Mouse (Mus musculus) forebrain, postnatal 0 days (tissue): ENCODE measurements around the gene BC067074. TPM values are rescaled to one million over a fixed set of nuclear protein-coding genes. Genes with fewer than 3 reads are reported as not detected.

Experiments used
- ATAC-seq: fragments of 200-750 bp; cut with Nextera tagmentation; 2 replicates; pipeline ENCODE4 v1.8.0; 2017; ENCODE audit warnings: mild to moderate bottlenecking, moderate library complexity
- DNase-seq: peaks from one replicate; pipeline ENCODE4 v3.0.0-alpha.2; 2015
- H3K27ac ChIP-seq: fragments of 300-500 bp; sonication (generic); 2 replicates; pipeline ENCODE4 v1.5.1; 2014; ENCODE audit warnings: low read depth, mild to moderate bottlenecking, antibody characterized with exemption, low read length, moderate library complexity, mixed read lengths
- H3K27me3 ChIP-seq: fragments of 300-500 bp; sonication (generic); 2 replicates; pipeline ENCODE4 v1.6.1; 2014; ENCODE audit warnings: mild to moderate bottlenecking, low read length, mixed read lengths; ENCODE audit not compliant: insufficient read depth
- H3K36me3 ChIP-seq: fragments of 300-500 bp; sonication (generic); 2 replicates; pipeline ENCODE4 v1.6.1; 2014; ENCODE audit warnings: mild to moderate bottlenecking, moderate library complexity; ENCODE audit not compliant: insufficient read depth
- H3K4me1 ChIP-seq: fragments of 300-500 bp; sonication (generic); 2 replicates; pipeline ENCODE4 v1.6.1; 2014; ENCODE audit warnings: antibody characterized with exemption; ENCODE audit not compliant: insufficient read depth
- H3K4me2 ChIP-seq: fragments of 300-500 bp; sonication (generic); 2 replicates; pipeline ENCODE4 v1.6.1; 2014; ENCODE audit warnings: low read depth, mild to moderate bottlenecking, moderate library complexity
- H3K4me3 ChIP-seq: fragments of 300-500 bp; sonication (generic); 2 replicates; pipeline ENCODE4 v1.5.1; 2014; ENCODE audit warnings: low read depth, low read length, mixed read lengths
- H3K9ac ChIP-seq: fragments of 300-500 bp; sonication (generic); 2 replicates; pipeline ENCODE4 v1.6.1; 2014; ENCODE audit warnings: mild to moderate bottlenecking
- H3K9me3 ChIP-seq: fragments of 300-500 bp; sonication (generic); 2 replicates; pipeline ENCODE4 v1.6.1; 2016; ENCODE audit warnings: low read length
- CTCF ChIP-seq: sonication (generic); IDR thresholded peaks from 2 replicates; pipeline ENCODE4 v1.5.1; 2016; ENCODE audit warnings: antibody characterized with exemption, control low read depth, low read depth
- WGBS: fragments of 180-500 bp; shearing (Covaris S2); extraction: QIAGEN DNeasy Blood & Tissue Kit; methylation state at CpG from one replicate; pipeline ENCODE4 v1.1.7; 2014; 5-methylcytosine and 5-hydroxymethylcytosine counted together
- polyA plus RNA-seq: library from polyadenylated mRNA; unstranded; fragments of >200 nt; fragmentation: Nextera tagmentation; extraction: Ambion mirVana; gene quantifications from 2 replicates; pipeline ENCODE4 v1.2.1, GENCODE M21; 2015
- total RNA-seq: library from RNA; depleted of rRNA; stranded (reverse); fragments of >200 nt; gene quantifications from 2 replicates; pipeline ENCODE4 v1.2.3, GENCODE M21; 2014

Gene BC067074
- total and polyA plus RNA-seq, 2 experiments from 2014 or later: 0.56 to 1.5 TPM

GRCm38 (mm10) chr13:113288210-113289197, 4.5 kb upstream of the BC067074 start:
- H3K9me3 ChIP-seq: no peaks in the 10 kb centered on the region
- H3K4me1 ChIP-seq: no peaks in the 10 kb centered on the region
- no peak overlapping the region for H3K27ac ChIP-seq
- ATAC-seq: no peak
- no peak overlapping the region for H3K9ac ChIP-seq
- no peaks in the 10 kb centered on the region for H3K36me3 ChIP-seq
- 84% methylated on average over 7 of the region's 7 CpGs for WGBS
- no peak overlapping the region for H3K4me2 ChIP-seq
- DNase-seq: no peak
- H3K27me3 ChIP-seq: peaks cover 7% of the 10 kb centered on the region
- H3K4me3 ChIP-seq: no peak overlapping the region
- TF ChIP-seq CTCF: no peak

- no peak overlapping the region for H3K4me3 ChIP-seq
- no peak overlapping the region for H3K4me2 ChIP-seq
- H3K9ac ChIP-seq: no peak overlapping the region
- no peak overlapping the region for H3K27ac ChIP-seq
- DNase-seq (no peak), ATAC-seq (no peak)
- H3K9me3 ChIP-seq: no peaks in the 10 kb centered on the region
- TF ChIP-seq CTCF: no peak
- 36% methylated on average over 4 of the region's 4 CpGs for WGBS
- H3K4me1 ChIP-seq: no peaks in the 10 kb centered on the region
- H3K36me3 ChIP-seq: no peaks in the 10 kb centered on the region
- H3K27me3 ChIP-seq: peaks cover 10% of the 10 kb centered on the region
Observed at GRCm38 (mm10) chr13:113289760-113290159, 3.2 kb upstream of the BC067074 start.

GRCm38 (mm10) chr13:113292001-113292400, 958 bp upstream of the BC067074 start:
- no peak overlapping the region for H3K4me2 ChIP-seq
- no peak overlapping the region for H3K4me3 ChIP-seq
- no peak overlapping the region for H3K27ac ChIP-seq
- H3K9ac ChIP-seq: no peak overlapping the region
- H3K27me3 ChIP-seq: peaks cover 10% of the 10 kb centered on the region
- no peaks in the 10 kb centered on the region for H3K36me3 ChIP-seq
- no peaks in the 10 kb centered on the region for H3K9me3 ChIP-seq
- no peaks in the 10 kb centered on the region for H3K4me1 ChIP-seq
- WGBS: 52% methylated on average over 8 of the region's 8 CpGs
- DNase-seq: peak; percentile 19
- TF ChIP-seq CTCF: no peak
- no peak for ATAC-seq

- TF ChIP-seq CTCF: no peak
- H3K9ac ChIP-seq: peak overlapping the region; percentile 51; the same call in 1 of the 2 replicates
Observed at GRCm38 (mm10) chr13:113293707-113294432, 911 bp downstream of the BC067074 start.

GRCm38 (mm10) chr13:113295817-113296485, 3.0 kb downstream of the BC067074 start:
- Histone ChIP-seq H3K4me2 (no peak overlapping the region), H3K9me3 (no peaks in the 10 kb centered on the region), H3K27me3 (peaks cover 10% of the 10 kb centered on the region), H3K36me3 (no peaks in the 10 kb centered on the region), H3K4me1 (no peaks in the 10 kb centered on the region), H3K9ac (no peak overlapping the region), H3K4me3 (no peak overlapping the region), H3K27ac (no peak overlapping the region)
- 71% methylated on average over 10 of the region's 10 CpGs for WGBS
- no peak for TF ChIP-seq CTCF
- ATAC-seq (no peak), DNase-seq (no peak)

More at GRCm38 (mm10) chr13:113293707-113294432, 911 bp downstream of the BC067074 start:
- Histone ChIP-seq H3K27ac (no peak overlapping the region), H3K4me2 (peak overlapping the region; percentile 95), H3K9me3 (no peaks in the 10 kb centered on the region), H3K4me3 (peak overlapping the region; percentile 49), H3K36me3 (no peaks in the 10 kb centered on the region), H3K4me1 (no peaks in the 10 kb centered on the region), H3K27me3 (peaks cover 10% of the 10 kb centered on the region)
- ATAC-seq: no peak
- no peak for DNase-seq
- 67% methylated on average over 11 of the region's 11 CpGs for WGBS

GRCm38 (mm10) chr13:113306581-113306980, 13.6 kb downstream of the BC067074 start:
- H3K27me3 ChIP-seq: no peaks in the 10 kb centered on the region
- no peak overlapping the region for H3K4me2 ChIP-seq
- H3K9me3 ChIP-seq: no peaks in the 10 kb centered on the region
- ATAC-seq (no peak), DNase-seq (no peak)
- H3K27ac ChIP-seq: no peak overlapping the region
- WGBS: 92% methylated on average over 4 of the region's 4 CpGs
- no peaks in the 10 kb centered on the region for H3K36me3 ChIP-seq
- H3K4me1 ChIP-seq: no peaks in the 10 kb centered on the region
- TF ChIP-seq CTCF: no peak
- H3K9ac ChIP-seq: no peak overlapping the region
- no peak overlapping the region for H3K4me3 ChIP-seq
